Mouse (Mus musculus) midbrain, embryonic 15.5 days (tissue): ENCODE measurements around the gene 1700020D05Rik. TPM values are rescaled to one million over a fixed set of nuclear protein-coding genes. Genes with fewer than 3 reads are reported as not detected.

Experiments
- ATAC-seq: fragments of 200-750 bp; cut with Nextera tagmentation; replicated peaks from 2 replicates; pipeline ENCODE4 v1.8.0; 2017; ENCODE audit warnings: moderate TSS enrichment
- H3K27ac ChIP-seq: fragments of 300-500 bp; sonication (generic); 2 replicates; pipeline ENCODE4 v1.5.1; 2015; ENCODE audit warnings: mild to moderate bottlenecking, inconsistent platforms
- H3K27me3 ChIP-seq: fragments of 300-500 bp; sonication (generic); replicated peaks from 2 replicates; pipeline ENCODE4 v1.6.1; 2015; ENCODE audit warnings: inconsistent platforms
- H3K36me3 ChIP-seq: fragments of 300-500 bp; sonication (generic); replicated peaks from 2 replicates; pipeline ENCODE4 v1.6.1; 2015; ENCODE audit warnings: inconsistent platforms
- H3K4me1 ChIP-seq: fragments of 300-500 bp; sonication (generic); 2 replicates; pipeline ENCODE4 v1.6.1; 2015; ENCODE audit warnings: inconsistent platforms
- H3K4me2 ChIP-seq: fragments of 300-500 bp; sonication (generic); 2 replicates; pipeline ENCODE4 v1.6.1; 2015; ENCODE audit warnings: inconsistent platforms, mild to moderate bottlenecking, moderate library complexity
- H3K4me3 ChIP-seq: fragments of 300-500 bp; sonication (generic); 2 replicates; pipeline ENCODE4 v1.5.1; 2015; ENCODE audit warnings: mild to moderate bottlenecking, inconsistent platforms
- H3K9ac ChIP-seq: fragments of 300-500 bp; sonication (generic); 2 replicates; pipeline ENCODE4 v1.6.1; 2015; ENCODE audit warnings: mild to moderate bottlenecking, inconsistent platforms
- H3K9me3 ChIP-seq: fragments of 300-500 bp; sonication (generic); 2 replicates; pipeline ENCODE4 v1.6.1; 2016; ENCODE audit warnings: inconsistent platforms
- WGBS: fragments of 180-500 bp; shearing (Covaris S2); methylation state at CpG from one replicate; pipeline ENCODE4 v1.1.7; 2015; ENCODE audit warnings: mixed read lengths; 5-methylcytosine and 5-hydroxymethylcytosine counted together
- polyA plus RNA-seq: library from polyadenylated mRNA; unstranded; fragments of >200 nt; fragmentation: Nextera tagmentation; extraction: Ambion mirVana; gene quantifications from 2 replicates; pipeline ENCODE4 v1.2.1, GENCODE M21; 2015

Gene 1700020D05Rik
- polyA plus RNA-seq, 1 experiment from 2014 or later = not detected

DNA sequence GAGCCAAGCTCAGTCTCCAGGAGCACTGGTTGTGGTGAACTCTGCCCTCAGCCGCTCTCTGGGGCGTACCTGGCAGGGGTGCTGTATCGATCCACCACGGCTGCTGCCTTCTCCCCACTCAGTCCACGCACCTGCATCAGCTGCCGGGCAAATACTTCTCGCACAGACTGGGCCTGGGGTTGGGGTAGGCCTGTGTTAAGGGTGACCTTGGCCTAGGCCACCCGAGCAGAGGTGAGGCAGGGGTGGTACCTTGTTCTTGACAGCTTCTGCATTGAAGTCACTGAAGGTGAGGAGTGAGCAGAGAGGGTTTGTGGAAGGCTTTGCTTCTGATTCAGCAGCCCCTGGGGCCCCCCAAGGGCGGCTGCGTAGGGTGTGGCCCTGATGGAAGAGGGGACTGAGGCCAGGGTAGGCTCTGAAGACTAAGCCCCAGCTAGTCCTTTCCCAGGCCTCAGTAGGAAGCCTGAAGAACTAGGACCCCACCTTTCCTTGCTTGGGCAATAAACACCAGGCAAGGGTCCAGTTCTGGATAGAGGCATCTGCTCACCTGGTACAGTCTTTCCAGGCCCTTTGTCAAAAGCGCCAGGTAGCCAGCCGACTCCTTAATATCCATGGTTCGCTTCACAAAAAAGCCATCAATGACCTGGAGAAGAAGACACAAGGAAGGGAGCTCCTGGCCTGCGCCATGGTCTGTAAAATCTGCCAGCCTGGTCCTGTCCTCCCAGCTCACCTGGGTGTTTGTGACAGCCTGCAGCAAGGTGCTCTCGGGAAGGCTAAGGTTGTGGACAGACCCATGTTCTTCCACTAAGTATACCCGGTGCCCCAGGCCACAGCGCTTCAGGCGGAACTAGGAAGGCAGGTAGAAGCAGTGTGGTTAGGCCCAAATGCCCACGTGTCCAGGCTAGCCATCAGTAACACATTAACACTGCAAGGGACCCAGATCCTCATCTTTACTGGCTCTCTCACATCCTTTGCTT, 19.9 kb downstream of the 1700020D05Rik start:
- H3K36me3 ChIP-seq = peaks cover 13% of the 10 kb centered on the region; the same call in 1 of the 2 replicates
- no peak for ATAC-seq
- no peak overlapping the region for H3K9ac ChIP-seq
- no peaks in the 10 kb centered on the region for H3K9me3 ChIP-seq
- no peak overlapping the region for H3K27ac ChIP-seq
- no peak overlapping the region for H3K4me2 ChIP-seq
- peaks cover 19% of the 10 kb centered on the region for H3K4me1 ChIP-seq
- H3K4me3 ChIP-seq = no peak overlapping the region
- no peaks in the 10 kb centered on the region for H3K27me3 ChIP-seq
- 91% methylated on average over 19 of the region's 19 CpGs for WGBS

DNA sequence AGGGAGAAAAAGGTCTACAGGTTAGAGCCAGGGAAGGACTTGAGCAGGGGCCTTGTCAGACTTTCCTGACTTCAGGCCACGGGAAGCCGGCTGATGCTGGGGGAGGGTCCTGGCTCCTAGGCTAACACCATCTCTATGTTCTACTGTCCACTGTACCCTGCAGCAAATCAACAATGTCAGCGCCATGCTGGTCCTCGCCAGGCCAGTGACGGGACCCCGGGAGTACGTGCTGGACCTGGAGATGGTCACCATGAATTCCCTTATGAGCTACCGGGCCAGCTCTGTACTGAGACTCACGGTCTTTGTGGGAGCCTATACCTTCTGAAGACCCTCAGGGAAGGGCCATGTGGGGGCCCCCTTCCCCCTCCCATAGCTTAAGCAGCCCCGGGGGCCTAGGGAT, 22.2 kb downstream of the 1700020D05Rik start:
- Histone ChIP-seq H3K4me2 (no peak overlapping the region), H3K9ac (no peak overlapping the region), H3K4me3 (no peak overlapping the region), H3K36me3 (peaks cover 13% of the 10 kb centered on the region; the same call in 1 of the 2 replicates), H3K9me3 (no peaks in the 10 kb centered on the region), H3K4me1 (peaks cover 2% of the 10 kb centered on the region), H3K27me3 (no peaks in the 10 kb centered on the region), H3K27ac (no peak overlapping the region)
- WGBS = 94% methylated on average over 10 of the region's 10 CpGs
- no peak for ATAC-seq

DNA sequence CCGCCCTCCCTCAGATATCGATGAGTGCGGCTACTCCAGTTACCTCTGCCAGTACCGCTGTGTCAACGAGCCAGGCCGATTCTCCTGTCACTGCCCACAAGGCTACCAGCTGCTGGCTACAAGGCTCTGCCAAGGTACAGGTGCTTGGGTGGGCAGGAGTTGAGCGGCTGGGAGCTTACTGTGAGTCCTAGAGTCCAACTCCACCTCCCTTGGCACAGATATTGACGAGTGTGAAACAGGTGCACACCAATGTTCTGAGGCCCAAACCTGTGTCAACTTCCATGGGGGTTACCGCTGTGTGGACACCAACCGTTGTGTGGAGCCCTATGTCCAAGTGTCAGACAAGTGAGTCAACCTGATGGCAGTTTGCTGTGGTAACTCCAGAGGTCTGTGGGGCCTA, 23.6 kb downstream of the 1700020D05Rik start:
- Histone ChIP-seq H3K27me3 (no peaks in the 10 kb centered on the region), H3K4me2 (no peak overlapping the region), H3K9ac (no peak overlapping the region), H3K4me1 (peaks cover 9% of the 10 kb centered on the region), H3K36me3 (peaks cover 13% of the 10 kb centered on the region; the same call in 1 of the 2 replicates), H3K9me3 (no peaks in the 10 kb centered on the region), H3K27ac (no peak overlapping the region), H3K4me3 (no peak overlapping the region)
- 91% methylated on average over 10 of the region's 10 CpGs for WGBS
- ATAC-seq = no peak

DNA sequence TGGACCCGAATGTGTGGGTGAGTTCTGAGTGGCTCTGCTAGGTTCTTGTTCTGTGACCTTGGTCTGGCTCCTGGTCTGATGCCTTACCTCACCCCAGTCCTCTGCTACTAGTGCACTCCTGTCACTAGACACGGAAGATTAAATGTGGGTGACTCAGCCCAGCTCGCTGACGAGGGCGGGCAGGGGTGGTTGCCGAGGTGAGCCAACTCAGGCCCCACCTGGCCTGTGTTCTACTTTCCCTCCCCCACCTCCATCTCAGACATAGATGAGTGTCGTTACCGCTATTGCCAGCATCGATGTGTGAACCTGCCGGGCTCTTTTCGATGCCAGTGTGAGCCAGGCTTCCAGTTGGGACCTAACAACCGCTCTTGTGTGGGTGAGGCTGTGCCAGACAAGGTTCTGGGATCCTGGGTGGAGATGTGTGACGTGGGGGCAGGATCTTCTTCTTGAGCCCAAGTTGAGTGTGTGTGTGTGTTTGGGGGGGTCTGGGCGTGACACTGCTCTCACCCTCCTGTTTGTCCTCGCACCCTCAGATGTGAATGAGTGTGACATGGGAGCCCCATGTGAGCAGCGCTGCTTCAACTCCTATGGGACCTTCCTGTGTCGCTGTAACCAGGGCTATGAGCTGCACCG, 25.8 kb downstream of the 1700020D05Rik start:
- Histone ChIP-seq H3K36me3 (peaks cover 6% of the 10 kb centered on the region; the same call in 1 of the 2 replicates), H3K4me3 (no peak overlapping the region), H3K27ac (no peak overlapping the region), H3K9ac (no peak overlapping the region), H3K4me2 (no peak overlapping the region), H3K27me3 (no peaks in the 10 kb centered on the region), H3K9me3 (no peaks in the 10 kb centered on the region), H3K4me1 (peaks cover 23% of the 10 kb centered on the region)
- ATAC-seq = no peak
- WGBS = 90% methylated on average over 18 of the region's 18 CpGs

DNA sequence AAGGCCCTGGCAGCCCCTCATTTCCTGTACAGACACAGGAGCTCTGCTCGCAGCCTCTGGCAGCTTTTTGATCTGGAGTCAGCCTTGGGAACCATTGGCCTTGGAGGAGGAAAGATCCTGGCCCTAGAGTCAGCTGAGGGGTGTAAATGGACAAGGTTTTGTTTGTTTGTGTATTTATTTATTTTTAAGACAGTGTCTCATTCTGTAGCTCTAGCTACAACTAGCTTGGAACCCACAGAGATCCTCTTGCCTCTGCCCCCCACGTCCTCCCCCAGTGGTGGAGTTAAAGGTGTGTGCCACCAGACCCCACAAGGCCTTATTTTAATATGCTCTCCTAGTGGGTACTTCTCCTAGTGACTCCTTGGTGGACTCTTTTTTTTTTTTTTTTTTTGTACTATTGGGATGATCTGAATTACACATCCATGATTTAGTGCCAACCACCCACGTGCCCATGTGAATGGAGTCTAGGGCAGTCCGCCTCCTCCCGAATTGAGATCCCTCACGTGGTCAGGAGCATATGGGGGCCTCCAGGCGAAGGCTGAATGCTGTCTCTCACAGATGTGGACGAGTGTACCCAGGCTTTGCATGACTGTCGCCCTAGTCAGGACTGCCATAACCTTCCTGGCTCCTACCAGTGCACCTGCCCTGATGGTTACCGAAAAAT, 26.5 kb downstream of the 1700020D05Rik start:
- no peak overlapping the region for H3K4me3 ChIP-seq
- WGBS = 86% methylated on average over 10 of the region's 10 CpGs
- no peak overlapping the region for H3K27ac ChIP-seq
- H3K4me2 ChIP-seq = no peak overlapping the region
- H3K9ac ChIP-seq = no peak overlapping the region
- no peaks in the 10 kb centered on the region for H3K27me3 ChIP-seq
- no peaks in the 10 kb centered on the region; the same call in 1 of the 2 replicates for H3K36me3 ChIP-seq
- H3K4me1 ChIP-seq = peaks cover 23% of the 10 kb centered on the region
- H3K9me3 ChIP-seq = no peaks in the 10 kb centered on the region
- ATAC-seq = no peak

DNA sequence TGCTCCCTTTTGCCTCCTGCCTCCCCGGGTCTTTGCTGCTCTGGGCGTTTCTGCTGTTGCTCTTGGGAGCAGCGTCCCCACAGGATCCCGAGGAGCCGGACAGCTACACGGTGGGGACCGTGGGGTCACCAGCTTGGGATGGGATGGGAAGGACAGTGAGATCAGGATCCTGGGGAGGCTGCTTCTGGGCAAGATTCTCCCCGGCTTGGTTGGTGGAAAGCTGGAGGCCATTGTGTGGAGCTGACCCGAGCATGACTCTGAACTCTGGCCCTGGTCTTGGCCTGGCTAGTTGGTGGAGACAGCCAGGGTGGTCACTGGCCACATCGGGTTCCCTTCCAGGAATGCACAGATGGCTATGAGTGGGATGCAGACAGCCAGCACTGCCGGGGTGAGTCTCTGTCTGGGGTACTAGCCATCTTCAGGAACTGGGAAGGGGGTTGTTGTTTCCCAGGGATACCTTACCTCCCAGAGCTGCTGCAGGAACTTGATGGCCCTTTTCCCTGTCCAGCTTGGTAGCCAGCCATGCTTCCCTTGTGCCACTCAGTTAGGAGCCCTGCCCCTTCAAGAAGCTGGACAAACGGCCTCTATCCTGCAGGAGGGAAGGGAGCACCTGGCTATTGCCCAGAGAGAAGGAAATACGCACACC, 28.4 kb downstream of the 1700020D05Rik start:
- no peaks in the 10 kb centered on the region for H3K36me3 ChIP-seq

DNA sequence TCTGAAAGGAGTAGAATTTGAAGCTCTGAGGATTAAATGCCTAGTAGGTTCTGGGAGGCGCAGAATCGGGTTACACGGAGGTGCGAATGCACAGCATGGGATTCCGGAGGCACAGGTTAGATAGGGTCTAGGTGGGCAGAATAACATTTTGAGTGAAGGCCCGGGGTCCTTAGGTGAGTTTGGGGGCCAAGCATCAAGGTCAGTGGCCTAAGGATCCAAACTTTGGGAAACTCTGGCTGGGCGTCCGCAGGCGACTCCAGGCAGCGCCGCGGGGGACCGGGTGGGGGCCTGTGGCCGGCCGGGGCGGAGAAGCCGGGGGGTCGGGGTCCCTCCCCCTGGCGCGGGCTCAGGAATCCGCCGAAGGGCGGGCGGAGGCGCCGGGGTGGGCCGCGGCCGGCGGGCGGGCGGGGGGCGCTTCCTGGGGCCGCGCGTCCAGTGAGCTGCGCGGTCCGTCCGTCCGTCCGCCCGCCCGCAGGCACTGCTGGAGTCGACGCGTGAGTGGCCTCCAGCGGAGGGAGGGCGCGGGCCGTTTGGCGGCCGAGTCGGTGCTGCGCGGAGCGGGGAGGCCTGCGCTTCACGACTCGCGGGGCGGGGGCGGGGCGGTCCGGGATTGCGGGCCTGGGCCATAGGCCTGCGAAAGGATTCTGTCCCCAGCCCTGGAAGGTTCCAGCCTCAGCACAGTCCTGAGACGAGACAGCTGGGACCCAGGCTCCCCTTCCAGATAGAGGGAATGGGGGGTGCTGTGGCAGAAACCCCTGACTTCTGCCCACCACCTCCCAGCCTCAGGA, 29.1 kb downstream of the 1700020D05Rik start:
- peak overlapping the region; percentile 51 for H3K9ac ChIP-seq
- peaks cover 23% of the 10 kb centered on the region for H3K4me1 ChIP-seq
- peak overlapping the region; percentile 53 for H3K27ac ChIP-seq
- H3K4me2 ChIP-seq = peak overlapping the region; percentile 87
- peak overlapping the region; percentile 51 for H3K4me3 ChIP-seq
- H3K36me3 ChIP-seq = no peaks in the 10 kb centered on the region
- peak; percentile 70 for ATAC-seq
- H3K9me3 ChIP-seq = no peaks in the 10 kb centered on the region
- no peaks in the 10 kb centered on the region for H3K27me3 ChIP-seq
- under 1% methylated on average over 61 of the region's 68 CpGs for WGBS

More for the DNA sequence above, 28.4 kb downstream of the 1700020D05Rik start:
- WGBS = 21% methylated on average over 13 of the region's 13 CpGs
- peaks cover 23% of the 10 kb centered on the region for H3K4me1 ChIP-seq
- H3K9me3 ChIP-seq = no peaks in the 10 kb centered on the region
- H3K4me2 ChIP-seq = peak overlapping the region; percentile 87
- H3K9ac ChIP-seq = peak overlapping the region; percentile 51
- peak; percentile 32; the same call in 1 of the 2 replicates for ATAC-seq
- H3K27ac ChIP-seq = peak overlapping the region; percentile 53
- H3K27me3 ChIP-seq = no peaks in the 10 kb centered on the region
- peak overlapping the region; percentile 51 for H3K4me3 ChIP-seq

DNA sequence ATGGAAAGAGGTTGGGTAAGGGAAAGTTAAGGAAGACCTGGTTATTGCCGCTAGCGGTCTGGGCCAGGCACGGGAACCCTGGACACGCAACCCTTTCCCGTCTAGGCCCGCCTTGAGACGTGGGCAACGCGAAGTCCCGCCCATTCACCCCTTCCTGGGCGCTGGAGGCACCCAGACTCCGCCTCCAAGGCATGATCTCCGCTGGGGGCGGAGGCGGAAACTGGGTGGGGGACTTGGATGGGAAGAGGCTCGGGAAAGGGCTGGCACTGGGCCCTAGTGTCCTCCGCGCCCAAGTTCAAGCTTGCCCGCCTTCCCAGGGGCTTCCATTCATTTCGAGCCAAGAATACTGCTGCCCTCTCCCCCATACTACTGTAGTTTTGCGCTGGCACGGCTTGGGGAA, 29.9 kb downstream of the 1700020D05Rik start, which contains the start of gene Efemp2:
Gene Efemp2 (plus strand): TSS at position 235 of the 400 bp plus-strand sequence.
- ATAC-seq = peak; percentile 55; the same call in 1 of the 2 replicates
- 2% methylated on average over 22 of the region's 22 CpGs for WGBS
- Histone ChIP-seq H3K27ac (peak within 1 kb of the TSS; percentile 53), H3K4me1 (peaks cover 23% of the 10 kb centered on the region), H3K4me3 (peak within 1 kb of the TSS; percentile 51), H3K9ac (peak within 1 kb of the TSS; percentile 51), H3K4me2 (peak within 1 kb of the TSS; percentile 87), H3K36me3 (no peaks in the 10 kb centered on the region), H3K9me3 (no peaks in the 10 kb centered on the region), H3K27me3 (no peaks in the 10 kb centered on the region)

DNA sequence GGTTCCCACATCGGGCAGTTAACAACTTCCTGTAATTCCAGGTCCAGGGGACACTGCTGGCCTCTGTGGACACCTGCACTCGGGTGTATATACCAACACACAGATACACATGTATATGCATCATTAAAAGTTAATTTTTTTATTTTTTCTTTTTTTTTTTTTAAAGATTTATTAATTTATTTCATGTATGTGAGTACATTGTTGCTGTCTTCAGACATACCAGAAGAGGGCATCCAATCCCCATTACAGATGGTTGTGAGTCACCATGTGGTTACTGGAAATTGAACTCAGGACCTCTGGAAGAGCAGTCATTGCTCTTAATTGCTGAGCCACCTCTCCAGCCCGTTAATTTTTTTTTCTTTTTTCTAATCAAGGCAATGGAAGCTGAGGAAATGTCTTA, 30.7 kb downstream of the 1700020D05Rik start:
- ATAC-seq = no peak

DNA sequence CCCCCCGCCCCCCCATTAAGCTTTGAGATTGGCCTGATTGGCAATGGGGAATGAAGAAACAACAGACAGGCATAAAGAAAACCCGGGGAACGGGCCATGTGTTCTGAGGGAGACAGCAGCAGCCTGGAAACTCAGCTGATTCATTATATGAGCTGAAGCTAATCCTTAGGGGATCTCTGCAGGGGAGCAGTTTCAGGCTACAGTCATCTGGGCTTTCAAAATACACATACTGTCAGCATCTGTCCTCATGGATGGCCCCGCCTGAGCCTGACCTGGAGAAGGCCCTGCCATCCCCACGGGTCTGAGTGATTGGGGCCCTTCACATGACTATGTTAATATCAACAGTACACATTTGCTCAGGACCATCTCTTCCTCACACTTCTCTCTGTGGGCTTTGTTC, 31.7 kb downstream of the 1700020D05Rik start:
- ATAC-seq = no peak
- Histone ChIP-seq H3K9me3 (no peaks in the 10 kb centered on the region), H3K27me3 (no peaks in the 10 kb centered on the region), H3K4me2 (no peak overlapping the region), H3K9ac (no peak overlapping the region), H3K4me3 (no peak overlapping the region), H3K4me1 (peaks cover 23% of the 10 kb centered on the region), H3K36me3 (no peaks in the 10 kb centered on the region; the same call in 1 of the 2 replicates), H3K27ac (no peak overlapping the region)
- WGBS = 36% methylated on average over 5 of the region's 5 CpGs

More for the DNA sequence above, 30.7 kb downstream of the 1700020D05Rik start:
- Histone ChIP-seq H3K4me3 (no peak overlapping the region), H3K36me3 (no peaks in the 10 kb centered on the region), H3K4me1 (peaks cover 23% of the 10 kb centered on the region), H3K4me2 (no peak overlapping the region), H3K9ac (no peak overlapping the region), H3K27ac (no peak overlapping the region), H3K27me3 (no peaks in the 10 kb centered on the region), H3K9me3 (no peaks in the 10 kb centered on the region)
- WGBS = 81% methylated on average over 3 of the region's 3 CpGs

DNA sequence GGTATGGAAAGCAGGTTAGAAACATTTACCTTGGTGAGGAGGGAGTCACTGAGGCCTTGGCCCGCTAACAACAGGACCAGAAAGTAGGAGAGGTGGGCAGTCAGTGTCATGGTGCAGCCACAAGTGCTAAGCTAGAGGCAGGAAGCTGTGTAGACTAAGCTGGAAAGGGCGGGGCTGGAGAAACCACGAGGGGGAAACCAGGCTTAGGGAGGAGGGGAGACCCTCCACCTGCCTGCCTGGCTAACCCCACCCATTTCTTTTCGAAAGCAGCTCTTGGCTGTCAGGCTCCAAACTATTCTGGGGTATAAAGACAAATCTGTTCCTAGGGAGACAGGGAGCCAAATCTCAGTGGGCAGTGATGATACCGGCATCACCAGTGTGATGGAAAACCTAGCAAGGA, 35.2 kb downstream of the 1700020D05Rik start, which contains the start of gene Ctsw:
Gene Ctsw (minus strand): TSS at position 134 of the 400 bp plus-strand sequence.
- peaks cover 17% of the 10 kb centered on the region for H3K4me1 ChIP-seq
- H3K27me3 ChIP-seq = no peaks in the 10 kb centered on the region
- no peaks in the 10 kb centered on the region for H3K9me3 ChIP-seq
- ATAC-seq = no peak
- H3K27ac ChIP-seq = no peak within 1 kb of the TSS
- H3K36me3 ChIP-seq = peaks cover 12% of the 10 kb centered on the region; the same call in 1 of the 2 replicates
- H3K4me2 ChIP-seq = no peak within 1 kb of the TSS
- H3K4me3 ChIP-seq = no peak within 1 kb of the TSS
- WGBS = 65% methylated on average over 5 of the region's 5 CpGs
- H3K9ac ChIP-seq = no peak within 1 kb of the TSS
